Mouse (Mus musculus) heart, adult 2 months (tissue): ENCODE measurements around the gene Ola1. TPM values are rescaled to one million over a fixed set of nuclear protein-coding genes. Genes with fewer than 3 reads are reported as not detected.

Experiments
- DNase-seq, 2 experiments: peaks; one replicate each; pipeline ENCODE4 v3.0.0; 2021
- H3K27ac ChIP-seq: fragments of 200-600 bp; 2 replicates; pipeline ENCODE4 v1.8.1; 2022
- H3K27me3 ChIP-seq: fragments of 200-500 bp; 2 replicates; pipeline ENCODE4 v1.6.1; 2012; ENCODE audit warnings: mild to moderate bottlenecking, low read length, inconsistent platforms, mixed read lengths; ENCODE audit not compliant: control insufficient read depth, insufficient read depth
- H3K36me3 ChIP-seq: fragments of 200-500 bp; 2 replicates; pipeline ENCODE4 v1.6.1; 2012; ENCODE audit warnings: low read length, inconsistent platforms; ENCODE audit not compliant: control insufficient read depth, insufficient read depth
- H3K4me1 ChIP-seq: fragments of 200-500 bp; 2 replicates; pipeline ENCODE4 v1.6.1; 2011; ENCODE audit warnings: low read length; ENCODE audit not compliant: control insufficient read depth, insufficient read depth
- H3K4me3 ChIP-seq: fragments of 200-600 bp; 2 replicates; pipeline ENCODE4 v1.8.1; 2022
- H3K79me2 ChIP-seq: fragments of 200-500 bp; replicated peaks from 2 replicates; pipeline ENCODE4 v1.6.1; 2012; ENCODE audit warnings: mild to moderate bottlenecking, inconsistent platforms, low read length, moderate library complexity, mixed read lengths; ENCODE audit not compliant: control insufficient read depth, insufficient read depth
- H3K9ac ChIP-seq: fragments of 200-500 bp; 2 replicates; pipeline ENCODE4 v1.6.1; 2012; ENCODE audit warnings: low read depth, mild to moderate bottlenecking, control low read depth, inconsistent platforms, low read length, mixed read lengths
- CTCF ChIP-seq: fragments of 200-600 bp; IDR thresholded peaks from 2 replicates; pipeline ENCODE4 v1.8.1; 2022; ENCODE audit warnings: antibody characterized with exemption, mild to moderate bottlenecking, moderate library complexity
- EP300 ChIP-seq: fragments of 200-500 bp; IDR thresholded peaks from 2 replicates; pipeline ENCODE4 v1.6.1; 2011; ENCODE audit warnings: low read depth, low read length, control low read depth; ENCODE audit not compliant: insufficient read depth
- POLR2A ChIP-seq: fragments of 200-500 bp; IDR thresholded peaks from 2 replicates; pipeline ENCODE4 v1.6.1; 2011; ENCODE audit warnings: mild to moderate bottlenecking, low read depth, low read length, control low read depth; ENCODE audit not compliant: insufficient read depth
- WGBS: fragments of 180-500 bp; shearing (Covaris S2); methylation state at CpG from one replicate; pipeline ENCODE4 v1.1.7; 2018; 5-methylcytosine and 5-hydroxymethylcytosine counted together
- intact Hi-C: fragments of 180-260 bp; cut with DNase I; formaldehyde crosslinking; loops from one replicate; pipeline ENCODE4 v1.15.1; 2025
- polyA plus RNA-seq: library from polyadenylated mRNA; depleted of rRNA; stranded (reverse); fragments of >200 nt; gene quantifications from 2 replicates; pipeline ENCODE4 v1.2.3, GENCODE M21; 2012
- total RNA-seq, 2 experiments: library from RNA; stranded (reverse); gene quantifications; 2 replicates each; pipeline ENCODE4 v1.2.3; 2021

Gene Ola1
- total and polyA plus RNA-seq, 3 experiments = 6.9 to 39.0 (median 37.8) TPM

DNA sequence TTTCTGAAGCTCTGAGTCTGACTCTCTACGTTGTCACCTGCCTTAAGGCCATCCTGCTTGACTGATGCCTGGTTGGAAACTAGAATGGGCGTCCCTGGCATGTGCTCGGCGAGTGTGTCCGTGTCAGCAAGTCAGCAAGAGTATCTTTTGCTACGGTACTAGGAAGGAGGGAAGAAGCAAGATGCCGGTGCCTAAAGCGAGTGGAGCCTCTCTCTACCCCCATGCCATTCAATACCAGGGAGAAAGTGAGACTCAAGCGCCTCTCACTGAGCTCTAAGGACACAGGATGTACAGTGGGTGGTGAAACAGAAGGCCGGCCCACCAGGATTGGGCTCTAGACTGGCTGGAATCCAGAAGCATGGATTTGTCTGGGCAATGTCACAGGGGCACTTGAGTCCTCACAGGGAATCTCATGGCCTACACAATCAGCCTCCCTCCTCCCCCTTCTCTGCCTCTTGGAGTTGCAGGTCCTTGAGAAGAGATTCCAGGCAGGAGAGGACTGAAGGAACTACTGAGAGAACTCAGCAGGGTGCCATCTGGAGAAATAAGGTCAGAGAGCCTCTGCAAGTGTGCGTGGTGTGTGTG lies 46.0 kb upstream of the Ola1 start:
- H3K4me3 ChIP-seq = no peak overlapping the region
- H3K4me1 ChIP-seq = no peaks in the 10 kb centered on the region
- WGBS = 22% methylated on average over 11 of the region's 11 CpGs
- H3K79me2 ChIP-seq = no peaks in the 10 kb centered on the region
- no peak overlapping the region for H3K27ac ChIP-seq
- TF ChIP-seq EP300 (no peak), POLR2A (no peak), CTCF (no peak)
- H3K27me3 ChIP-seq = peaks cover 23% of the 10 kb centered on the region
- intact Hi-C loops = no loop called here
- no peaks in the 10 kb centered on the region for H3K36me3 ChIP-seq
- no peak overlapping the region for H3K9ac ChIP-seq
- DNase-seq = no peak

GRCm38 (mm10) chr2:73263794-73264610 lies 45.3 kb upstream of the Ola1 start:
- peaks cover 21% of the 10 kb centered on the region for H3K27me3 ChIP-seq
- intact Hi-C loops = no loop called here
- no peak overlapping the region for H3K9ac ChIP-seq
- peak in 1 of 2 experiments; percentile 44 for DNase-seq
- no peak overlapping the region for H3K27ac ChIP-seq
- H3K79me2 ChIP-seq = no peaks in the 10 kb centered on the region
- no peaks in the 10 kb centered on the region for H3K4me1 ChIP-seq
- TF ChIP-seq CTCF (no peak), EP300 (no peak), POLR2A (no peak)
- no peak overlapping the region for H3K4me3 ChIP-seq
- WGBS = 4% methylated on average over 38 of the region's 38 CpGs
- no peaks in the 10 kb centered on the region for H3K36me3 ChIP-seq

- intact Hi-C loops = no loop called here
- DNase-seq = no peak
- TF ChIP-seq EP300 (no peak), CTCF (no peak)
- H3K4me3 ChIP-seq = no peak overlapping the region
- WGBS = 31% methylated on average over 16 of the region's 16 CpGs
- H3K27ac ChIP-seq = no peak overlapping the region
- H3K79me2 ChIP-seq = no peaks in the 10 kb centered on the region
- no peak overlapping the region for H3K9ac ChIP-seq
- H3K4me1 ChIP-seq = no peaks in the 10 kb centered on the region
- H3K27me3 ChIP-seq = peaks cover 19% of the 10 kb centered on the region
- no peaks in the 10 kb centered on the region for H3K36me3 ChIP-seq
These were observed 44.5 kb upstream of the Ola1 start for GRCm38 (mm10) chr2:73263172-73263765.

DNA sequence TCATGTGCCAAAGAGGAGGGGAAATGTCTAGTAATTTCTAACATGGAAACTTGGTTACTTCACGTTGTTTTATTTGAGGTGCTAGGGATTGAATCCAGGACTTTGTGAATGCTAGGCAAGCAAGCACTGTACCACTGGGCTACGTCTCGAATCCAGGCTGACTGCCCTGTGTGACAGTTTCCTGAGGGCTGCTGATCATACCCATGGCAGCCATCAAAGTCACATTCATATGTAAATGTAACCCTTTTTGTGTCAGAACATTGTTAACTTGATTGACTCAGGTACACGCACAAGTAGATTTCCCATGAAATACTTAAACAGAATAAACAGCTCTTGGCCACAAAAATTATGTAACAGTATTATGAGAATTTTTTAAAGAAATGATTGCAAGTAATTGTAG lies 30.0 kb upstream of the Ola1 start:
- intact Hi-C loops = no loop called here
- H3K27me3 ChIP-seq = 0 out of 2 replicates have a peak, but pooled peaks cover 2% of the 10 kb centered on the region
- DNase-seq = no peak
- no peaks in the 10 kb centered on the region for H3K4me1 ChIP-seq
- 84% methylated on average over 4 of the region's 4 CpGs for WGBS
- no peaks in the 10 kb centered on the region for H3K36me3 ChIP-seq
- H3K4me3 ChIP-seq = no peak overlapping the region
- TF ChIP-seq EP300 (no peak), POLR2A (no peak), CTCF (no peak)
- H3K9ac ChIP-seq = no peak overlapping the region
- no peak overlapping the region for H3K27ac ChIP-seq
- no peaks in the 10 kb centered on the region for H3K79me2 ChIP-seq

DNA sequence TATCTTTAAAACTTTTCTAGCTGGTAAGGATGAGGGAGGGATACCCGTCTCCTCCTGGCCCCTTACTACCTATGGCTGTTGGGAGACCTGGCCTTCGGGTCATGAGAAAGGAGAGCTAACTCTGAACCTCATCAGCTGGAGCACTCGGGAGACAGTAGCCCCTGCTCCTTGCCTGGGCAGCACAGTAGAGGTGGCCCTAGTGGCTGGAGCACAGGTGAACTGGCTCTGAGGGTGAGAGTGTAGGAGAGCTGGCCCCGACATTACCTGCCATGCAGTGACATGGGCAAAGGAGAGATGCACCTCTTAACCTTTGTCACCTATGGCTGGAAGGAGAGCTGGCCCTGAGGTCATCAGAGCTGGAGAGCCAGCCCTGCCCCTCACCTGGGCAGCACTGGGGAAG lies 22.6 kb upstream of the Ola1 start:
- TF ChIP-seq POLR2A = no peak
- no peaks in the 10 kb centered on the region for H3K79me2 ChIP-seq
- intact Hi-C loops = no loop called here
- WGBS = 79% methylated on average over 4 of the region's 4 CpGs
- peaks cover 2% of the 10 kb centered on the region; the same call in 1 of the 2 replicates for H3K27me3 ChIP-seq
- H3K9ac ChIP-seq = no peak overlapping the region
- H3K4me1 ChIP-seq = no peaks in the 10 kb centered on the region
- DNase-seq = no peak
- no peak overlapping the region for H3K27ac ChIP-seq
- no peaks in the 10 kb centered on the region for H3K36me3 ChIP-seq
- no peak overlapping the region for H3K4me3 ChIP-seq

- TF ChIP-seq EP300 = no peak
- TF ChIP-seq CTCF = no peak
- no peak for TF ChIP-seq POLR2A
- H3K27me3 ChIP-seq = no peaks in the 10 kb centered on the region
- no peak overlapping the region for H3K27ac ChIP-seq
- DNase-seq = no peak
- H3K79me2 ChIP-seq = no peaks in the 10 kb centered on the region
- no peak overlapping the region for H3K4me3 ChIP-seq
- H3K9ac ChIP-seq = no peak overlapping the region
- 46% methylated on average over 3 of the region's 3 CpGs for WGBS
- no peaks in the 10 kb centered on the region for H3K4me1 ChIP-seq
- no peaks in the 10 kb centered on the region for H3K36me3 ChIP-seq
- intact Hi-C loops = no loop called here
These were observed 12.4 kb upstream of the Ola1 start for GRCm38 (mm10) chr2:73231081-73231480.
